Mouse (Mus musculus): ENCODE results near the gene Plcxd3. TPM values are rescaled to one million over a fixed set of nuclear protein-coding genes. Genes with fewer than 3 reads are reported as not detected.

Gene Plcxd3
- not detected for polyA plus RNA-seq (2015; fragmentation: Illumina TruSeq; extraction: RNeasy Lipid Tissue Mini Kit (QIAGEN cat#74804); ENCODE audit: insufficient read depth, low replicate concordance)

GRCm38 (mm10) chr15:4375423-4376220 is at the start of gene Plcxd3:
Gene Plcxd3 (plus strand): TSS chr15:4375491.

